Mouse (Mus musculus) liver, embryonic 12.5 days (tissue): ENCODE data around the gene Cdc16. TPM values are rescaled to one million over a fixed set of nuclear protein-coding genes. Genes with fewer than 3 reads are reported as not detected.

ENCODE experiments used
- polyA plus RNA-seq: library from polyadenylated mRNA; unstranded; fragments of >200 nt; fragmentation: Nextera tagmentation; extraction: Ambion mirVana; gene quantifications from 2 replicates; pipeline ENCODE4 v1.2.1, GENCODE M21; 2016

Gene Cdc16
- polyA plus RNA-seq, 1 experiment from 2014 or later = 87.4 TPM

Other genes with a start within 250 kb of the Cdc16 start
- not detected in 2 replicates for gene 1700029H14Rik, start 195.2 kb upstream of the Cdc16 start, polyA plus RNA-seq
- 29.2 and 30.8 TPM in 2 replicates for gene Rasa3, start 80.1 kb upstream of the Cdc16 start, polyA plus RNA-seq
- not detected in 2 replicates for gene Cfap97d2, start 51.8 kb upstream of the Cdc16 start, polyA plus RNA-seq
- gene Upf3a, start 27.9 kb downstream of the Cdc16 start, polyA plus RNA-seq = 20.3 and 21.3 TPM in 2 replicates
- gene AF366264, start 80.7 kb downstream of the Cdc16 start, polyA plus RNA-seq = not detected in 2 replicates
- gene Champ1, start 112.0 kb downstream of the Cdc16 start, polyA plus RNA-seq = 24.4 and 24.7 TPM in 2 replicates
- gene Coprs, start 132.6 kb downstream of the Cdc16 start, polyA plus RNA-seq = 9.1 and 10.9 TPM in 2 replicates